Mouse (Mus musculus) ES-Bruce4 (cell line): Measurements from ENCODE around the gene Asgr1. TPM values are rescaled to one million over a fixed set of nuclear protein-coding genes. Genes with fewer than 3 reads are reported as not detected.

Experiments
- H3K27ac ChIP-seq: 2 replicates; pipeline ENCODE4 v1.5.1; 2012; ENCODE audit warnings: low read length, inconsistent platforms; ENCODE audit not compliant: insufficient read depth
- H3K27me3 ChIP-seq: 2 replicates; pipeline ENCODE4 v1.6.1; 2012; ENCODE audit warnings: mild to moderate bottlenecking, low read length, inconsistent platforms; ENCODE audit not compliant: control insufficient read depth, poor library complexity, insufficient read depth, severe bottlenecking
- H3K36me3 ChIP-seq: 2 replicates; pipeline ENCODE4 v1.6.1; 2012; ENCODE audit warnings: inconsistent platforms, mild to moderate bottlenecking, low read length, moderate library complexity; ENCODE audit not compliant: control insufficient read depth, poor library complexity, insufficient read depth, severe bottlenecking
- H3K4me1 ChIP-seq: one replicate; pipeline ENCODE4 v1.8.1; 2011; ENCODE audit warnings: low read length; ENCODE audit not compliant: control insufficient read depth, insufficient read depth
- H3K4me3 ChIP-seq: 2 replicates; pipeline ENCODE4 v1.5.1; 2011; ENCODE audit warnings: low read depth, mild to moderate bottlenecking, low read length
- H3K9ac ChIP-seq: 2 replicates; pipeline ENCODE4 v1.6.1; 2012; ENCODE audit warnings: low read depth, mild to moderate bottlenecking, inconsistent platforms; ENCODE audit not compliant: poor library complexity, severe bottlenecking
- H3K9me3 ChIP-seq: replicated peaks from 2 replicates; pipeline ENCODE4 v1.6.1; 2012; ENCODE audit warnings: mild to moderate bottlenecking, low read length, inconsistent platforms; ENCODE audit not compliant: control insufficient read depth, poor library complexity, insufficient read depth, severe bottlenecking
- CTCF ChIP-seq: IDR thresholded peaks from one replicate; pipeline ENCODE4 v1.8.1; 2011; ENCODE audit warnings: low read depth, low read length
- EP300 ChIP-seq: IDR thresholded peaks from 2 replicates; pipeline ENCODE4 v1.6.1; 2011; ENCODE audit warnings: low read depth, low read length; ENCODE audit not compliant: insufficient read depth
- POLR2A ChIP-seq: IDR thresholded peaks from one replicate; pipeline ENCODE4 v1.8.1; 2011; ENCODE audit warnings: low read length; ENCODE audit not compliant: insufficient read depth
- polyA plus RNA-seq: library from polyadenylated mRNA; stranded (reverse); fragments of >200 nt; gene quantifications from 2 replicates; pipeline ENCODE4 v1.2.4, GENCODE M21; 2011; ENCODE audit warnings: low read depth; ENCODE audit not compliant: missing spikeins, insufficient read depth, insufficient read length

Gene Asgr1
- polyA plus RNA-seq, 1 experiment = not detected

DNA sequence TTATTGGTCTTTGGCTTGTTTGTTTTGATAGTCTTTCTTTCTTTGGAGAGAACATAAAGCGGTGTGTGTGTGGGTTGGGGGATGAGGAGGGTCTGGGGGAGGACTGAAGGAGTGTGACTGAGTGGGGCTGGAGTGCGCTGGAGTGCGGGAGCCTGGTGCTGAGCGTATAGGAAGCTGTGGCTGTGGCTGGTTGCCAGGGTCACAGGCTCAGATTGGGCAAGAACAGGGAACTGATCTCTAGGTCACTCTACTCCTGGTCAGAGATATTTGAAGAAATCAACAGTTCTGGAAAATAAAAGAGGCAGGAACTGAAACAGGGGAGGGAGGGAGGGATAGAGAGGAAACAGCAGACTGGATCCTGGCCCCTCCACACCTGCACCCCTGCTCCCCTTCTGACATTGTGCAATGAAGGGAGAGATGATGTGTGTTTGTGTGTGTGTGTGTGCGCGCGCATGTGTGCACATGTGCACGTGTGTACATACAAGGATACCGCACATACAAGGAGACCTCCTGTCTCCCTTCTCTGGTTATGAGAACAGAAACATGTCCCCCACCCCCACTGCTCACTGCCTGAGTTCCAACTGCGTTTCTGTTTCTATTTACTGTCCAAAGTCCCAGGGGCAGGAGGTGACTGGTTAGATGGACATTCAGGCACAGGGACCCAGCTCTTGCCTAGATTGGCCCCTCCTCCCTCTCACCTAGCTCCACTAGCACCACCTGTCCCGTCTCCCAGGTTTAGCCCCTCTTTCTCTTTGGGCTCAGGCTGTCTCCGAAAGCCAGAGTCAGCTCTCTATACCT, 38.3 kb downstream of the Asgr1 start, which contains the start of gene Asgr2:
Gene Asgr2, plus strand, starts transcription at position 659 of the 798 bp plus-strand sequence.
- Histone ChIP-seq H3K9me3 (0 out of 2 replicates have a peak, but pooled peaks cover 2% of the 10 kb centered on the region), H3K27ac (no peak within 1 kb of the TSS), H3K4me3 (no peak within 1 kb of the TSS), H3K27me3 (no peaks in the 10 kb centered on the region), H3K4me1 (no peaks in the 10 kb centered on the region), H3K36me3 (no peaks in the 10 kb centered on the region), H3K9ac (no peak within 1 kb of the TSS)
- TF ChIP-seq EP300 (no peak), CTCF (no peak), POLR2A (no peak)

DNA sequence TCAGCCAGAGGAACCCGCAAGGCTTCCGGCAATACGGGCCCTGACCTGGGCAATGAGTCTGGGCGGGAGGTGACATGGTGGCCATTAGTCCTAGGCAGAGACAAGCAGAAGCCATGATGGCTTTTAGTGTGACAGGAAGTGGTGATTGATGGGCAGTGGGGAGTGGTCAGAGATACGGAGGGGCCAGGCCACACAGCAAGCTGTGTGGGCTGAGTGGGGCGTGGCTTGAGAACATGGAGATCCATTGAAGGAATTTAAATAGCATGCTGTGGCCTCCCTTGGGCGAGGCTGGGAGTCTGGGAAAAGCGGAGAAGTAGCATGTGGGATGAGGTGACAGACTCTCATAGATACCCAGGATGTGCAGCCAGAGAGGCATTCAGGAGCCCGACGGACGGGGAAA, 43.5 kb downstream of the Asgr1 start:
- no peak overlapping the region for H3K4me3 ChIP-seq
- no peaks in the 10 kb centered on the region for H3K36me3 ChIP-seq
- TF ChIP-seq EP300 (no peak), POLR2A (no peak), CTCF (no peak)
- no peaks in the 10 kb centered on the region for H3K4me1 ChIP-seq
- H3K27ac ChIP-seq = no peak overlapping the region
- H3K9me3 ChIP-seq = no peaks in the 10 kb centered on the region
- no peak overlapping the region for H3K9ac ChIP-seq
- no peaks in the 10 kb centered on the region for H3K27me3 ChIP-seq

DNA sequence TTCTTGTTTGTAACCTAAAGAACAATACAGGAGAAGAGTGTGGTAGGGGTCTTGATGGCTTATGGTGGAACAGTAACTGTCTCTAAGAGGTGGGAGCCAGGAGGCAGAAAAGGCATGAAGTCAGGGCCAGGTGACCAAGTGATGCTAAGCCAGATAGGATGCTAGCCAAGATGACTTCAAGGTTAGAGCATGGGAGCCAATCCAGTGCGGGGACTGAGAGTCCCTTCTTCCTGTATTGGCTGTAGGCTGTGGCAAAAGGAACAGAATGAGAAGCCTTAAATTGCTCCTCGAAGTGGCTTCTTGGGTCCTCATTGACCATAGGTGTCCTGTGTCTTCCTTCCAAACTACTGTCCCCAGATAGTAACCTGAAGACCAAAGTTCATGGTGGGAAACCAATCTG, 45.2 kb downstream of the Asgr1 start:
- no peaks in the 10 kb centered on the region for H3K36me3 ChIP-seq
- TF ChIP-seq EP300 = no peak
- no peak for TF ChIP-seq CTCF
- TF ChIP-seq POLR2A = no peak

DNA sequence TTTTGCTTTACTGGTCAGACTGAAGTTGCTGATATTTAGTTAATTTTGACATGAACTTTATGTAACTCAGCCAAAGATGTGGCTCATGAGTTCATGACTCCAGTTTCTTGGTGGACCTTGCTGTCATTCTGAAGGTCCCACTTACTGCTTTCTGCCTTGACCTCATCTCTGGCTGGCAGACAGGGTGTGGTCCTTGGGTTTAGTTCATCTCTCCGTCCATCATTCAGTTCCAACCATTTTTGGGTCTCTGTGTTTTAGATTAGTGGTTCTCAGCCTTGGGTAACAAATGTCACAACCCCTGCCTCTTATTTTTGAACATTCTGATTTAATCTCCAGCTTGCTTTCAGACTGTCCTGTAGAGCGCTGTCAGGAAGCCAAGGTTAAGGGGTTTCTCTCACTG, 45.9 kb downstream of the Asgr1 start:
- no peaks in the 10 kb centered on the region for H3K4me1 ChIP-seq
- no peak overlapping the region for H3K4me3 ChIP-seq
- no peaks in the 10 kb centered on the region for H3K9me3 ChIP-seq
- no peak for TF ChIP-seq EP300
- H3K9ac ChIP-seq = no peak overlapping the region
- H3K36me3 ChIP-seq = no peaks in the 10 kb centered on the region
- H3K27ac ChIP-seq = no peak overlapping the region
- H3K27me3 ChIP-seq = no peaks in the 10 kb centered on the region

More for the DNA sequence above, 45.2 kb downstream of the Asgr1 start:
- Histone ChIP-seq H3K27ac (no peak overlapping the region), H3K9me3 (no peaks in the 10 kb centered on the region), H3K4me1 (no peaks in the 10 kb centered on the region), H3K9ac (no peak overlapping the region), H3K27me3 (no peaks in the 10 kb centered on the region), H3K4me3 (no peak overlapping the region)

DNA sequence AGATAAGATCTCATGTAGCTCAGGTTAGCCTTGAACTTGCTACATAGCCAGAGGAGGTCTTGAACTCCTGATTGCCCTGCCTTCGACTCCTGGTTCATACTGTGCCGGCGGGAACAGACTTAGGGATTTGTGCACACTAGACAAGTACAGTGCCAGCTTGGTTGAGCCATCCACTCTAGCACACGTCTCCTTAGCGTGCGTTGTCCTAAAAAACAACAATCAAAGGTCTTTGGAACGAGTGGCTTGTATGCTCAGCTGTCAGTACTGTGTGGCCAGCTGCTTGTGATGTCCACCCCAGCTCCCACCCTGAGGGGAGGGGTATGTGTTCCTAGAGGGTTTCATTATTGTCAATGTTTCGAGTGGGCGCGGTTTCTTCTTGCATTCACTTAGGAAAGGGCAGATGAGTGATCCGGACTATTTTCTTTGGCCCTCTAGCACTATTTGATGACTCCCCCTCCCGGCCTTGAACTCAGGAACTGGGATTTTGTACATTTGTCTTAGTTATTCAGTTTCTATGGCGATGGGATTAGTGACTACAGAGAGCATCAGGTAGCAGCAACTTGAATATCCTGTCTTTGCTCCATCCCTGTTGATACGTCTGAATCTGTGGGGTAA, 49.9 kb downstream of the Asgr1 start:
- H3K27me3 ChIP-seq = no peaks in the 10 kb centered on the region
- H3K27ac ChIP-seq = no peak overlapping the region
- TF ChIP-seq EP300 = no peak
- no peak for TF ChIP-seq CTCF
- TF ChIP-seq POLR2A = no peak
- no peak overlapping the region for H3K4me3 ChIP-seq
- H3K9ac ChIP-seq = no peak overlapping the region
- H3K9me3 ChIP-seq = no peaks in the 10 kb centered on the region
- no peaks in the 10 kb centered on the region for H3K4me1 ChIP-seq
- no peaks in the 10 kb centered on the region for H3K36me3 ChIP-seq

DNA sequence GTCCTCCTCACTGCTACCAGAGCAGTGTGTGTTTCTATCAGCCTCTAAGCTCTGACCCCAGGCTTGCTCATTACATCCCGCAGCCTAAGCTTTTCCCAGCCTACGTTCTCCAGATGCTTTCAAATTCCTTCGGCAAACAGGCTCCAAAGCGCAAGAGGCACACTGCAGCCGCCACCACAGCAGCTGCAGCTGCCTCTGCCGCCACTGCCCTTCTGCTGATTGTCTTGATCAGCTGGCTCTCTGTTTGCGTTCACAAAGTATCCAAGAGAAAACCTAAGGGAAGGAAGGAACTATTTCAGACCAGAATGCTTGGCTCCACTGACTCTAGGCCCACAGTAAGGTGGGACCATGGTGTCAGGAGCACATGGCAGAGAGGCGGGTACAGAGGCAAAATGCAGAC, 53.2 kb downstream of the Asgr1 start:
- no peaks in the 10 kb centered on the region for H3K4me1 ChIP-seq
- TF ChIP-seq CTCF = no peak
- no peak for TF ChIP-seq EP300
- TF ChIP-seq POLR2A = no peak
- H3K27me3 ChIP-seq = no peaks in the 10 kb centered on the region
- H3K36me3 ChIP-seq = no peaks in the 10 kb centered on the region
- no peaks in the 10 kb centered on the region for H3K9me3 ChIP-seq
- H3K27ac ChIP-seq = no peak overlapping the region
- no peak overlapping the region for H3K9ac ChIP-seq
- no peak overlapping the region for H3K4me3 ChIP-seq

Other genes starting within 250 kb of the Asgr1 start
- 10.1 and 11.6 TPM in 2 replicates for gene Tmem102, start 248.5 kb upstream of the Asgr1 start, polyA plus RNA-seq
- gene Gm39566, start 238.8 kb upstream of the Asgr1 start, polyA plus RNA-seq = not detected in 2 replicates
- gene Spem2, start 235.6 kb upstream of the Asgr1 start, polyA plus RNA-seq = not detected in 2 replicates
- not detected in 2 replicates for gene Spem1, start 231.9 kb upstream of the Asgr1 start, polyA plus RNA-seq
- gene Nlgn2, start 216.3 kb upstream of the Asgr1 start, polyA plus RNA-seq = 19.6 and 25.4 TPM in 2 replicates
- gene Tmem256, start 215.6 kb upstream of the Asgr1 start, polyA plus RNA-seq = 97.1 and 103 TPM in 2 replicates
- 27.2 and 31.2 TPM in 2 replicates for gene Plscr3, start 207.7 kb upstream of the Asgr1 start, polyA plus RNA-seq
- 15.6 and 19.6 TPM in 2 replicates for gene Tnk1, start 195.4 kb upstream of the Asgr1 start, polyA plus RNA-seq
- gene Tmem95, start 176.1 kb upstream of the Asgr1 start, polyA plus RNA-seq = not detected in 2 replicates
- 5.2 and 6.3 TPM in 2 replicates for gene Kctd11, start 172.7 kb upstream of the Asgr1 start, polyA plus RNA-seq
- 1.5 and 2.3 TPM in 2 replicates for gene Acap1, start 158.5 kb upstream of the Asgr1 start, polyA plus RNA-seq
- gene 2810408A11Rik, start 153.1 kb upstream of the Asgr1 start, polyA plus RNA-seq = 11.6 and 13.1 TPM in 2 replicates
- 27.9 and 32.4 TPM in 2 replicates for gene Neurl4, start 153.0 kb upstream of the Asgr1 start, polyA plus RNA-seq
- 23.9 and 24.4 TPM in 2 replicates for gene Gps2, start 140.2 kb upstream of the Asgr1 start, polyA plus RNA-seq
- 1,015 and 1,063 TPM in 2 replicates for gene Eif5a, start 132.1 kb upstream of the Asgr1 start, polyA plus RNA-seq
- gene Ybx2, start 118.3 kb upstream of the Asgr1 start, polyA plus RNA-seq = 55.2 and 57.2 TPM in 2 replicates
- gene Slc2a4, start 105.9 kb upstream of the Asgr1 start, polyA plus RNA-seq = 2.7 and 3.2 TPM in 2 replicates
- 106 and 144 TPM in 2 replicates for gene Cldn7, start 89.3 kb upstream of the Asgr1 start, polyA plus RNA-seq
- 61.9 and 63.4 TPM in 2 replicates for gene Ctdnep1, start 72.9 kb upstream of the Asgr1 start, polyA plus RNA-seq
- 77.6 and 80.1 TPM in 2 replicates for gene Elp5, start 71.6 kb upstream of the Asgr1 start, polyA plus RNA-seq
- gene Gabarap, start 62.9 kb upstream of the Asgr1 start, polyA plus RNA-seq = 141 and 144 TPM in 2 replicates
- gene Phf23, start 58.3 kb upstream of the Asgr1 start, polyA plus RNA-seq = 75.6 and 83.0 TPM in 2 replicates
- 60.1 and 63.3 TPM in 2 replicates for gene Dvl2, start 53.5 kb upstream of the Asgr1 start, polyA plus RNA-seq
- 17.1 and 19.8 TPM in 2 replicates for gene Acadvl, start 38.7 kb upstream of the Asgr1 start, polyA plus RNA-seq
- gene Dlg4, start 37.1 kb upstream of the Asgr1 start, polyA plus RNA-seq = 17.1 and 25.7 TPM in 2 replicates
- gene Asgr2, start 38.6 kb downstream of the Asgr1 start, polyA plus RNA-seq = not detected in 2 replicates
- 0.37 and 0.43 TPM in 2 replicates for gene Mgl2, start 76.2 kb downstream of the Asgr1 start, polyA plus RNA-seq
- gene Clec10a, start 102.1 kb downstream of the Asgr1 start, polyA plus RNA-seq = not detected in 2 replicates
- 2.0 and 3.5 TPM in 2 replicates for gene Slc16a11, start 158.7 kb downstream of the Asgr1 start, polyA plus RNA-seq
- 8.9 and 11.2 TPM in 2 replicates for gene Slc16a13, start 167.0 kb downstream of the Asgr1 start, polyA plus RNA-seq
- gene Bcl6b, start 175.7 kb downstream of the Asgr1 start, polyA plus RNA-seq = 4.1 TPM in 2 replicates
- 108 and 126 TPM in 2 replicates for gene 0610010K14Rik, start 183.8 kb downstream of the Asgr1 start, polyA plus RNA-seq
- 0.55 and 0.65 TPM in 2 replicates for gene Gm21988, start 185.7 kb downstream of the Asgr1 start, polyA plus RNA-seq
- 88.5 and 97.8 TPM in 2 replicates for gene Rnasek, start 185.8 kb downstream of the Asgr1 start, polyA plus RNA-seq
- 1.4 and 2.1 TPM in 2 replicates for gene Alox12, start 201.3 kb downstream of the Asgr1 start, polyA plus RNA-seq